Mouse (Mus musculus) B cell, adult 2 months (primary cell): ENCODE results near the gene Prr36.

Experiments
- DNase-seq, 2 experiments: peaks; one replicate each; pipeline ENCODE4 v3.0.0; 2022

The Prr36 gene

GRCm38 (mm10) chr8:4193588-4193894 is 23.7 kb downstream of the Prr36 start:
- no peak for DNase-seq

GRCm38 (mm10) chr8:4192807-4193587 is 24.3 kb downstream of the Prr36 start:
- peak; percentile 90 to 91 for DNase-seq

- DNase-seq, result no peak
Observed at GRCm38 (mm10) chr8:4192305-4192704, 25.0 kb downstream of the Prr36 start.

DNA sequence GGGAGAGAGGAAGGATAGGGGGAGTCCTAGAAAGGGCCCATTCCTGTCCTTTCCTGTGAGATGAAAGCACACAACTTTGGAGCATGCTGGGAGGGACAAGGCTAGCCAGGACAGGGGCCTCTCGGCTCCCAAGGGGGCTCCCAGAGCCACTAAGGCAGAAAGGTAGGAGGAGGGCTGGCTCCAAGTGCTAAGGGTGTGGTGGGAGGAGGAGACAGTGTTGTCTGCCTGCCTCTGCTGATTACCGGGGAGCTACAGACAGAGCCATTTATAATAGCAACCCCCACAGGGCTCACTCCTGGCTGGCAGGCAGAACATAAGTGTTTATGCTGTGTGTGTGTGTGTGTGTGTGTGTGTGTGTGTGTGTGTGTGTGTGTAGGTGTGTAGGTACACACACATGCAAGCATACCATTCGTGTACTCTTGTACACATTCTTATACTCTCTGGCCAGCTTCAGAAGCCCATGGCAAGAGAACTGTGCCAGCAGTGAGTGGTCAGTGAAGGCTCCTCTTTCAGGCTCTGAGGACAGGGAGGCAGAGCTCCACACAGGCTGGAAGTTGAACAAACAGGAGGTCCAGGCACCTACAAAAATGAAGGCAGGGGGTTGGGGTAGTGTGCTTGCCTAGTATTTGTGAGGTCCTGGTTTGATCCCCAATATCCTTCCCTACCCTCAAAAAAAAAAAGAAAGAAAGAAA is 28.1 kb downstream of the Prr36 start:
- DNase-seq, result no peak

DNA sequence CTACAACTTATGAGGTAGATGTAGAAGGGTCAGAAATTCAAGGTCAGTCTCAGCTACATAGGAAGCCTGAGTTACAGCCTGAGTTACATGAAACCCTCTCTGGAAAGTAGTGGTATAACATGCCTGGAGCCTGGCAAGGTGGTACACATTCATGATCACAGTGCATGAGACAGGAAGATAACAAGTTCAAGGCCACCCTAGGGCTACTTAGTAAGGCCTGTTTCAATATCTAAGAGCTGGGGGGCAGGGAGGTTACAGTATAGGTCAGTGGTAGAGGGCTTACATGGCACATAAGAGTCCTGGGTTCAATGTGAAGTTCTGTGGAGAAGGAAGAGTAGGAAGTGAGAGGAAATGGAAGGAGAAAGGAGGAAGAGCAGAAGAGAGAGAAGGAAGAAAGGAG is 28.7 kb downstream of the Prr36 start:
- no peak for DNase-seq

DNA sequence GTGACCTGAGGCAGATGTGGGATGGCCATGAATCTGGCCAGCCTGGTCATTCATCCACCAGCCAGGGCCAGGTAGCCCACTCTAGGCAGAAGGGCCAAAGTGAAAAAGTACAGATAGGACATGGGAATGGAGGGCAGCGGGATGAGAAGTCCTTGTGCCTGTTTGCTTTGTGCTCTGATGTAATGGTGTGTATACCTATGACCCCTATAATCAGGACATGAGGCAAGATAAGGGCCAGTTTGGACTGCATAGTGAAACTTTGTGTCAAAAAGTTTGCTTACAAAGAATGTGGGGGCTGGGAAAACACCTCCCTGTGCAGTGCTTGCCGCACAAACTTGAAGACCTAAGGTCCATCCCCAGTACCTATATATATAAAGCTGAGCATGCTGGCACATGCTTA is 31.1 kb downstream of the Prr36 start:
- DNase-seq, result no peak

GRCm38 (mm10) chr8:4183409-4183808 is 33.9 kb downstream of the Prr36 start:
- no peak for DNase-seq

- DNase-seq, result no peak
Observed at GRCm38 (mm10) chr8:4174018-4174417, 43.2 kb downstream of the Prr36 start.

DNA sequence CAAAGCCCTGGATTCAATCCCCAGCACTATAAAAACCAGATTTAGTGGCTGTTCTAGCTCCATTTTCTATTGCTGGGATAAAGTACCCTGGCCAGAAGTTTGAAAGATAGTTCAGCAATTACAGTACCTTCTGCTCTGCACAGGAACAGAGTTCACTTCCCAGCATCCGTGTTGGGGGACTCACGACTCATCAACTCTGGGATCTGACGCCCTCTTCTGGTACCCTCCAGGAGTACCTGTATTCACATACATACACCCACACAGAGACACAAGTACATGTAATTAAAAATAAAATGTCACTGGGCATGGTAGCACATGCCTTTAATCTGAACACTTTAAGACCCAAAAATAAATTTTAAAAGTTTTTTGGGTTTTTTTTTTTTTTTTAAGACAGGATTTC is 44.8 kb downstream of the Prr36 start:
- DNase-seq, result no peak

DNA sequence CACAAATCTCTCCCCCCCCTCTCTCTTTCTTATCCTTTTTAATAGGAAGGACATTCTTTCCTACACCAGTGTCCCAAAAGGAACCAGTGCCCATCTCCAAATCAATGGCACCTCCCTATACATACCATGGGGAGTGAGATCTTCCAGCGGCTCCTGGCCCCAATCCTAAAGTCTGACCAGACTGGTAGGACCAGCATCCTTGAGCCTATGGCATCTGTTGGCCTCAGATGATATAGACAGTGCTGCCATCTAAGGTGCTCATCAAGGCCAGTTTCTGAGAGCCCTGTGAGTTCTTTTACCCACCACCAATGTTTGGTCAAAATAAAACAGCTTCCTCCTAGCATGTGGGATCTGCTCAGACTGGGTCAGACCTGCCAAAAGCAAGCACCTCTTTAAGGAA is 49.3 kb downstream of the Prr36 start:
- no peak for DNase-seq

DNA sequence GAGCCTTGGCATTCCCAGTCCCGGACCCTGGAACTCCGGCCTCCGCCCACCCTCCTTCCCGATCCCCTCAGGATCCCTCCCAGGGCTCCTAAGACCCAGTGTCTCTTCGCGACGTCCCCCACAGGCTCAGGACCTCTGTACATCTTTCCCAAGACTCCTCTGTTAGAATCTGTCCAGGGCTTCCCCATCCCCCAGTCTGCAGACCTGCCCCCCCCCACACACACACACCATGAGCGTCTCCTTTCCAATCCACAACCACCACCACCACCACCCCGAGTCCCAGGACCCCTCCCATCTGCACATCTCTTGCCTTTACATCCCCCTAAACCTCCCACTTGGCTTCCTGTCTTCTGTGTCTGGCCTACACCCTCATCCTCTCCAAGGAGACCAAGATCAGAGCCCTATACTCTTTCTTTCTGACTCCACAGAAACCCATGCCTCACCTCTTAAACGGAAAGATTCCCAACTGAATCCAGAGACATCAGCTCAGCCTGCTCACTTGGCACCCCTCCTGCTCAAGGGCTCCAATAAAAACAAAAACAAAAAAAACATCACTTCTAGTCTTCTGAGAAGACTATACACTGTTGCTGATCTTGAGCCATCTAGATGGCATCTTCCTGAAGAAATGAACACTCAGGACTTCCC is 50.3 kb downstream of the Prr36 start:
- no peak for DNase-seq

DNA sequence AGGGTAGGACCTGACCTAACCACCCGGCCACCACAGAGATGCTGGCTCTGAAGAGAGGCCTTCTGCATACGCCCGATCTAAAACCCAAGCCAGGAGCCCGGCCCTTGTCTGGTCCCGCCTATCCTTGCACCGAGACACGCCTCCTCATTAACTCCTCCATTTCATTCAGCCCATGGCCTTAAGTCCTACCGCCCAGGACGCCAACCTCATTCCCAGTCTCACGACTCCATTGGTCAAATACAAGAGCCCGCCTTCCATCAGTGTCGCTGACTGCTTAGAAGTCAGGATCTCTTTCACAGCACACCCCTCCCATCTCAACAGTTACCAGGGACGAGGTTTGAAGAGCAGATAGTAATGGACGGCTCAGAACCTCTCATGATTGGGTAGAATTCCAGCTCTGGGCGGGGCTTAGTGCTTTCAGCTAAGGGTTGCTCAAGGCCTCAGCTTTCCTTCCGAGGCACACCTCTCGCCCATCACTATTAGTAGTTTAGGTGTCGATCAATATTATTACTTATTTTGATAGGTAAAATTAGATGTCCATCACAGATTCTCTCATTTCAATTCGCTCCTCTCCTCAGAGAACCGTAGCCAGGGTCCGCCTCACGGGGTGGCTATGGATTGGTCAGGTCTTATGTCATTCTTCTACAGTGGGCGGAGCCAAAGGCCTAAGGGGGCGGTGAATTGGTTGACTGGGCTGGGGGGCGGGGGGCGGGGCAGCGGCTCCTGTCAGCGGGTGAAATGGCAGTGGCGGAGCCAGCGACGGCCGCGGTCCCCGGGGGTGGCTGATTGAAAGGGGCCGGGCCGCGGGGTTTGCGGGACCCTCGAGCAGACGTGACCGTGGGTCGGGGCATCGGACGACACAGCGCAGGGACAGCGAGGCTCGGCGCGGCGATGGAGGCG is 51.2 kb downstream of the Prr36 start, which contains the start of gene Evi5l:
Evi5l (plus strand) TSS at position 716 of the 900 bp plus-strand sequence.
- peak; percentile 96 to 97 for DNase-seq

DNA sequence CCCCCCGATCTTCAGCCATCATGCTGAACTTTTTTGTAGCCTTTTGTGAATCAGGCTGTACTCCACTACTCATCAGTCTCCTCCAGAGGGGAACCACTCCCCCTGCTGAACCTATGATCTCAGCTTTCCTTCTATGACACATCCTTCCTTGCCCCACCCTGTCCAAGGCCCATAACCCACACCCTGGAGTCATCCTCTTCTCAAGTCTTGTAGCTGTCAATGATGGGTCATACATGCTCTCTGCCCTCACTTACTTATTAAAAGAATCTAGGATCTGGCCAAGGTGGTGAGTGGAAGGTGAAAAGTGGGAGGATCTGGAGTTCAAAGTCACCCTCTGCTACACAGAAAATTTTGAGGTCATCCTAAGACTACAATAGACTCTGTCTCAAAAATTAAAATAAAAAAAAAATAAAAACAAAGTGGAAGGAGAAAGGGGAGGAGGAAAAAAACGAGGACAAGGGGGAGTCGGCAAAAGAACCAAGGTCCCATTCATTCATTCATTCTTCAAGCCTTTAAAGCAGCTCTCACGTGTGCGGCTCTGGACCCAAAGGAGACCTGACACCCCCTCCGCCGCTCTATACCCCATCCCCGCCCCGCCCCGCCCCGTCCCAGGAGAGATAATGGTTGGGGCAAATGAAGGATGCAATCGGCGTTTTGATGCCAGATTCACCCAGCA is 51.9 kb downstream of the Prr36 start:
- DNase-seq, result peak; percentile 16 to 25

DNA sequence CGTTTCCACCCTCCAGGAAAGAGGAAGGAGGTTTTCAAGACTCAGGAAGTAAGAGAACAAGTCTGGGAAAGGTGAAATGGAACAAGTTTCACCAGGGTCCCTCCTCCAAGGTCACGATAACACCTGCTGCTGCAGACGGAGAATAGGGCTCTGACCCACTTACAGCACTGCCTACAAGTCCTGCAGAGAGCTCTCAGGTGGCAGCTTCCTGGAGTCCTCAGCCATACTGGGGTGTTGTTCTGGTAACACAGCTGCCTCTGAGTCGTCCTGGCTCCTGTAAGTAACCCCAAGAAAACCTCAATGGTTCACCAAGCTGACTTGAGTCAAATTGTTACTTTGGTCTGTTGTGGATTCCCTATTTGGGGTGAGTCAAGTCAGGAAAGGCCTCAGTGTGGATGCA is 54.5 kb downstream of the Prr36 start:
- no peak for DNase-seq
